Mouse (Mus musculus): ENCODE data around the gene Adra2b. TPM values are rescaled to one million over a fixed set of nuclear protein-coding genes. Genes with fewer than 3 reads are reported as not detected.

The Adra2b gene
- total RNA-seq (2012; rRNA removed) = not detected in 2 replicates
- polyA plus RNA-seq (2012; ENCODE audit: insufficient read depth in 1 of 2, insufficient read length in 2 of 2, low read depth in 1 of 2, low replicate concordance in 2 of 2, missing spikeins in 1 of 2) = not detected

GRCm38 (mm10) chr2:127362459-127363281, at the start of gene Adra2b:
TSS of gene Adra2b (plus strand) at chr2:127363208.
- Histone ChIP-seq H3K9ac (ENCODE audit: control insufficient read depth, low read depth, low read length, poor library complexity, severe bottlenecking) (no peak within 1 kb of the TSS), H3K36me3 (ENCODE audit: control insufficient read depth in 1 of 2, insufficient read depth in 2 of 2, low read length in 2 of 2) (no peaks in the 10 kb centered on the region), H3K27ac (ENCODE audit: control insufficient read depth, low read depth, low read length) (no peak within 1 kb of the TSS), H3K4me1 (ENCODE audit: control insufficient read depth in 1 of 2, insufficient read depth in 2 of 2, low read length in 2 of 2) (no peaks in the 10 kb centered on the region), H3K27me3 (ENCODE audit: control insufficient read depth in 1 of 2, insufficient read depth in 2 of 2, low read length in 2 of 2) (peaks cover 2 to 8% of the 10 kb centered on the region in 2 experiments), H3K4me3 (ENCODE audit: control insufficient read depth in 1 of 2, insufficient read depth in 1 of 2, low read depth in 2 of 2, low read length in 2 of 2) (no peak within 1 kb of the TSS), H3K9me3 (replicated peaks; ENCODE audit: insufficient read depth, low read length) (no peaks in the 10 kb centered on the region), H3K79me2 (ENCODE audit: control insufficient read depth, insufficient read depth, low read length, poor library complexity) (no peaks in the 10 kb centered on the region)
- DNase-seq (ENCODE audit: low read depth, low spot score) = peak; percentile 65
- TF ChIP-seq MYC (IDR thresholded peaks at IDR 0.05; ENCODE audit: low read depth, low read length) = no peak
- no peak for TF ChIP-seq TAL1 (IDR thresholded peaks at IDR 0.05; ENCODE audit: low read length)
- no peak for TF ChIP-seq HCFC1 (IDR thresholded peaks at IDR 0.05; ENCODE audit: low read depth, low read length)
- TF ChIP-seq ETS1 (IDR thresholded peaks at IDR 0.05; ENCODE audit: low read depth, low read length) = no peak
- no peak for TF ChIP-seq ZKSCAN1 (IDR thresholded peaks at IDR 0.05; ENCODE audit: low read depth, low read length)
- no peak for TF ChIP-seq ELF1 (IDR thresholded peaks at IDR 0.05; ENCODE audit: low read depth, low read length)
- TF ChIP-seq POLR2A (IDR thresholded peaks at IDR 0.05; ENCODE audit: control insufficient read depth in 1 of 2, insufficient read depth in 1 of 2, low read depth in 1 of 2, low read length in 2 of 2, poor library complexity in 1 of 2) = no peak
- TF ChIP-seq NRF1 (IDR thresholded peaks at IDR 0.05; ENCODE audit: insufficient read depth, low read depth, low read length, poor library complexity, severe bottlenecking) = no peak
- TF ChIP-seq CHD2 (IDR thresholded peaks at IDR 0.05; ENCODE audit: low read length) = no peak
- no peak for TF ChIP-seq UBTF (IDR thresholded peaks at IDR 0.05; ENCODE audit: borderline replicate concordance, insufficient read depth, low read depth, low read length)
- peak; percentile 78 for TF ChIP-seq RAD21 (IDR thresholded peaks at IDR 0.05; ENCODE audit: low read depth, low read length)
- no peak for TF ChIP-seq GATA1 (IDR thresholded peaks at IDR 0.05; ENCODE audit: low read depth, low read length)
- no peak for TF ChIP-seq NELFE (IDR thresholded peaks at IDR 0.05; ENCODE audit: low read depth, low read length)
- TF ChIP-seq JUND (IDR thresholded peaks at IDR 0.05; ENCODE audit: low read depth, low read length) = no peak
- TF ChIP-seq SIN3A (IDR thresholded peaks at IDR 0.05; ENCODE audit: low read length) = no peak
- TF ChIP-seq ZNF384 (IDR thresholded peaks at IDR 0.05; ENCODE audit: low read depth, low read length) = no peak
- peak; percentile 60 for TF ChIP-seq ZC3H11A (IDR thresholded peaks at IDR 0.05; ENCODE audit: low read depth, low read length)
- TF ChIP-seq SMC3 (IDR thresholded peaks at IDR 0.05; ENCODE audit: low read depth, low read length) = peak; percentile 79
- no peak for TF ChIP-seq EP300 (IDR thresholded peaks at IDR 0.05; ENCODE audit: low read depth in 1 of 2, low read length in 2 of 2)
- TF ChIP-seq CTCF (IDR thresholded peaks at IDR 0.05 in 2 of 3, conservative IDR thresholded peaks at IDR 0.05 in 1 of 3; ENCODE audit: control insufficient read depth in 1 of 3, insufficient read depth in 1 of 3, low read depth in 2 of 3, low read length in 3 of 3, poor library complexity in 1 of 3, severe bottlenecking in 1 of 3) = peak; percentile 67 to 80 (median 79)
- TF ChIP-seq MEF2A (IDR thresholded peaks at IDR 0.05; ENCODE audit: extremely low read depth, insufficient replicate concordance, low read depth, low read length, poor library complexity, severe bottlenecking) = no peak
- no peak for TF ChIP-seq CHD1 (IDR thresholded peaks at IDR 0.05; ENCODE audit: low read depth, low read length)
